Mouse (Mus musculus) midbrain, embryonic 13.5 days (tissue): ENCODE measurements around the gene Pde4d. TPM values are rescaled to one million over a fixed set of nuclear protein-coding genes. Genes with fewer than 3 reads are reported as not detected.

ENCODE experiments used
- ATAC-seq: fragments of 200-750 bp; cut with Nextera tagmentation; 2 replicates; pipeline ENCODE4 v1.8.0; 2017; ENCODE audit warnings: mild to moderate bottlenecking, moderate TSS enrichment, moderate library complexity
- H3K27ac ChIP-seq: fragments of 300-500 bp; sonication (generic); 2 replicates; pipeline ENCODE4 v1.5.1; 2015; ENCODE audit warnings: inconsistent platforms, mild to moderate bottlenecking, moderate library complexity
- H3K27me3 ChIP-seq: fragments of 300-500 bp; sonication (generic); 2 replicates; pipeline ENCODE4 v1.6.1; 2015; ENCODE audit warnings: mild to moderate bottlenecking, inconsistent platforms
- H3K36me3 ChIP-seq: fragments of 300-500 bp; sonication (generic); 2 replicates; pipeline ENCODE4 v1.6.1; 2015; ENCODE audit warnings: mild to moderate bottlenecking, inconsistent platforms
- H3K4me1 ChIP-seq: fragments of 300-500 bp; sonication (generic); replicated peaks from 2 replicates; pipeline ENCODE4 v1.6.1; 2015; ENCODE audit warnings: inconsistent platforms
- H3K4me2 ChIP-seq: fragments of 300-500 bp; sonication (generic); replicated peaks from 2 replicates; pipeline ENCODE4 v1.6.1; 2015; ENCODE audit warnings: moderate library complexity, mild to moderate bottlenecking, inconsistent platforms
- H3K4me3 ChIP-seq: fragments of 300-500 bp; sonication (generic); replicated peaks from 2 replicates; pipeline ENCODE4 v1.5.1; 2015; ENCODE audit warnings: mild to moderate bottlenecking, inconsistent platforms
- H3K9ac ChIP-seq: fragments of 300-500 bp; sonication (generic); replicated peaks from 2 replicates; pipeline ENCODE4 v1.6.1; 2015; ENCODE audit warnings: mild to moderate bottlenecking, inconsistent platforms
- H3K9me3 ChIP-seq: fragments of 300-500 bp; sonication (generic); 2 replicates; pipeline ENCODE4 v1.6.1; 2016; ENCODE audit warnings: mild to moderate bottlenecking, inconsistent platforms
- WGBS: fragments of 180-500 bp; shearing (Covaris S2); methylation state at CpG from one replicate; pipeline ENCODE4 v1.1.7; 2015; 5-methylcytosine and 5-hydroxymethylcytosine counted together
- polyA plus RNA-seq: library from polyadenylated mRNA; unstranded; fragments of >200 nt; fragmentation: Nextera tagmentation; extraction: Ambion mirVana; gene quantifications from 2 replicates; pipeline ENCODE4 v1.2.1, GENCODE M21; 2015

Gene Pde4d
- polyA plus RNA-seq, 1 experiment from 2014 or later, result 19.7 TPM

GRCm38 (mm10) chr13:109356252-109356651, 906.5 kb downstream of the Pde4d start:
- H3K27ac ChIP-seq, result no peak overlapping the region
- no peaks in the 10 kb centered on the region for H3K4me1 ChIP-seq
- no peak overlapping the region for H3K4me2 ChIP-seq
- ATAC-seq, result no peak
- H3K4me3 ChIP-seq, result no peak overlapping the region
- H3K27me3 ChIP-seq, result no peaks in the 10 kb centered on the region
- H3K9me3 ChIP-seq, result no peaks in the 10 kb centered on the region
- H3K36me3 ChIP-seq, result no peaks in the 10 kb centered on the region
- H3K9ac ChIP-seq, result no peak overlapping the region
- 87% methylated on average over 7 of the region's 7 CpGs for WGBS

- 86% methylated on average over 2 of the region's 2 CpGs for WGBS
- Histone ChIP-seq H3K36me3 (no peaks in the 10 kb centered on the region), H3K27me3 (no peaks in the 10 kb centered on the region), H3K4me2 (no peak overlapping the region), H3K4me1 (no peaks in the 10 kb centered on the region), H3K9me3 (no peaks in the 10 kb centered on the region), H3K27ac (no peak overlapping the region), H3K9ac (no peak overlapping the region), H3K4me3 (no peak overlapping the region)
- ATAC-seq, result no peak
These were observed 910.2 kb downstream of the Pde4d start for GRCm38 (mm10) chr13:109359994-109360393.

DNA sequence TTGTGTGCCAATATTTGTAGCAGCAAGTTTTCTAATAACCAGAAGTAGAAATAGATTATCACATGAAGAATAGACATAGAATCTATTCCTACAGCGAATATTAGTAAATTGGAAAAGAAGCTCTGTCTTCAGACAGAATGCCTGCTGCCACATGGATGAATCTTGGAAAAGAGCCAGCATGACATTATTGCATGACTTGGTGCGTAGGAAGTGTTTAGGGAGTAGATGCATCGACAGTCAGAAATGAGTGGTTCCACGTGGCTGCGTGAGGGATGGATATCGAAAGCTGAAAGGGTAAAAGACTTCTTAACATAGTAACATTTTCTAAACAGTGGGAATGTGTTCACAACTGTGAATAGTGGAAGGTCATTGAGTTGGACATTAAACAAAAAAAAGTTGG, 912.6 kb downstream of the Pde4d start:
- Histone ChIP-seq H3K9me3 (no peaks in the 10 kb centered on the region), H3K4me3 (no peak overlapping the region), H3K27me3 (no peaks in the 10 kb centered on the region), H3K4me1 (no peaks in the 10 kb centered on the region), H3K4me2 (no peak overlapping the region), H3K27ac (no peak overlapping the region), H3K36me3 (no peaks in the 10 kb centered on the region), H3K9ac (no peak overlapping the region)
- 85% methylated on average over 6 of the region's 6 CpGs for WGBS
- ATAC-seq, result no peak

GRCm38 (mm10) chr13:109374465-109374864, 924.7 kb downstream of the Pde4d start:
- no peaks in the 10 kb centered on the region for H3K27me3 ChIP-seq
- H3K9me3 ChIP-seq, result no peaks in the 10 kb centered on the region
- no peak overlapping the region for H3K4me2 ChIP-seq
- no peaks in the 10 kb centered on the region for H3K4me1 ChIP-seq
- WGBS, result 91% methylated on average over 5 of the region's 5 CpGs
- no peak overlapping the region for H3K9ac ChIP-seq
- no peak overlapping the region for H3K27ac ChIP-seq
- no peaks in the 10 kb centered on the region for H3K36me3 ChIP-seq
- no peak overlapping the region for H3K4me3 ChIP-seq
- ATAC-seq, result no peak

GRCm38 (mm10) chr13:109376681-109377080, 926.9 kb downstream of the Pde4d start:
- Histone ChIP-seq H3K36me3 (no peaks in the 10 kb centered on the region), H3K4me3 (no peak overlapping the region), H3K9ac (no peak overlapping the region), H3K9me3 (no peaks in the 10 kb centered on the region), H3K27ac (no peak overlapping the region), H3K27me3 (no peaks in the 10 kb centered on the region), H3K4me2 (no peak overlapping the region), H3K4me1 (no peaks in the 10 kb centered on the region)
- 55% methylated on average over 1 of the region's 1 CpGs for WGBS
- no peak for ATAC-seq

DNA sequence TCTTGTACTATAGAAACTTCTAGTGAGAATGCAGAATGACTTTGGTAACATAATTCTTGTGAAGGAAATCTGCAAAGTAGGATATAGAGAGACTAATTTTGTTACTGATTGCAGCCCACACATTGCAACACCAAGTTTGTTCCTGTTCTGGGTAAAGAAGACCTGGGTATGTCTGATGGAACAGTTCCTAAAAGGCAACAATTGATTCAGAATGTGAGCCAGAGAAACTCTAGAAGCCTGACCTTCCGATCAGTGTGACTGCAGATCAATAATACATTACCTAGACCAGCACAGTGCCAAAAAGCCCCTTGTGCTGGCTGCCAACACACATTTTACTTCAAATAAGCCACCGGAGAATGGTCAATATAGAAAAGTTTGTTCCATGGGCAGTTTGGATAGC, 930.4 kb downstream of the Pde4d start:
- 0 out of 2 replicates have a peak, but pooled peaks cover 3% of the 10 kb centered on the region for H3K4me1 ChIP-seq
- H3K9ac ChIP-seq, result no peak overlapping the region
- H3K27me3 ChIP-seq, result no peaks in the 10 kb centered on the region
- no peak overlapping the region for H3K4me3 ChIP-seq
- WGBS, result 94% methylated on average over 2 of the region's 2 CpGs
- no peak overlapping the region for H3K27ac ChIP-seq
- ATAC-seq, result no peak
- no peak overlapping the region for H3K4me2 ChIP-seq
- no peaks in the 10 kb centered on the region for H3K9me3 ChIP-seq
- no peaks in the 10 kb centered on the region for H3K36me3 ChIP-seq

- WGBS, result 85% methylated on average over 8 of the region's 8 CpGs
- no peak for ATAC-seq
- Histone ChIP-seq H3K27ac (no peak overlapping the region), H3K36me3 (no peaks in the 10 kb centered on the region), H3K4me1 (0 out of 2 replicates have a peak, but pooled peaks cover 3% of the 10 kb centered on the region), H3K27me3 (no peaks in the 10 kb centered on the region), H3K9me3 (no peaks in the 10 kb centered on the region), H3K9ac (no peak overlapping the region), H3K4me3 (no peak overlapping the region), H3K4me2 (no peak overlapping the region)
These were observed 939.0 kb downstream of the Pde4d start for GRCm38 (mm10) chr13:109388626-109389220.

- H3K4me2 ChIP-seq, result no peak overlapping the region
- H3K27me3 ChIP-seq, result no peaks in the 10 kb centered on the region
- no peaks in the 10 kb centered on the region for H3K36me3 ChIP-seq
- no peaks in the 10 kb centered on the region for H3K4me1 ChIP-seq
- no peak overlapping the region for H3K9ac ChIP-seq
- no peak for ATAC-seq
- no peak overlapping the region for H3K27ac ChIP-seq
- 80% methylated on average over 4 of the region's 4 CpGs for WGBS
- no peaks in the 10 kb centered on the region for H3K9me3 ChIP-seq
- no peak overlapping the region for H3K4me3 ChIP-seq
These were observed 952.6 kb downstream of the Pde4d start for GRCm38 (mm10) chr13:109402396-109402795.

- H3K27ac ChIP-seq, result no peak overlapping the region
- no peak overlapping the region for H3K4me3 ChIP-seq
- no peak overlapping the region for H3K4me2 ChIP-seq
- no peaks in the 10 kb centered on the region for H3K4me1 ChIP-seq
- no peak overlapping the region for H3K9ac ChIP-seq
- H3K27me3 ChIP-seq, result no peaks in the 10 kb centered on the region
- no peaks in the 10 kb centered on the region for H3K9me3 ChIP-seq
- no peaks in the 10 kb centered on the region for H3K36me3 ChIP-seq
- 40% methylated on average over 2 of the region's 2 CpGs for WGBS
- ATAC-seq, result no peak
These were observed 953.2 kb downstream of the Pde4d start for GRCm38 (mm10) chr13:109402936-109403335.

- no peaks in the 10 kb centered on the region for H3K27me3 ChIP-seq
- WGBS, result 94% methylated on average over 8 of the region's 8 CpGs
- no peak overlapping the region for H3K4me3 ChIP-seq
- no peaks in the 10 kb centered on the region for H3K9me3 ChIP-seq
- ATAC-seq, result no peak
- H3K36me3 ChIP-seq, result no peaks in the 10 kb centered on the region
- H3K9ac ChIP-seq, result no peak overlapping the region
- H3K4me1 ChIP-seq, result no peaks in the 10 kb centered on the region
- H3K4me2 ChIP-seq, result no peak overlapping the region
- H3K27ac ChIP-seq, result no peak overlapping the region
These were observed 956.6 kb downstream of the Pde4d start for GRCm38 (mm10) chr13:109406341-109406740.

GRCm38 (mm10) chr13:109407371-109407770, 957.6 kb downstream of the Pde4d start:
- no peaks in the 10 kb centered on the region for H3K9me3 ChIP-seq
- no peaks in the 10 kb centered on the region for H3K36me3 ChIP-seq
- 32% methylated on average over 3 of the region's 3 CpGs for WGBS
- H3K4me1 ChIP-seq, result no peaks in the 10 kb centered on the region
- no peak overlapping the region for H3K27ac ChIP-seq
- H3K4me3 ChIP-seq, result no peak overlapping the region
- no peaks in the 10 kb centered on the region for H3K27me3 ChIP-seq
- no peak overlapping the region for H3K4me2 ChIP-seq
- H3K9ac ChIP-seq, result no peak overlapping the region
- ATAC-seq, result no peak

DNA sequence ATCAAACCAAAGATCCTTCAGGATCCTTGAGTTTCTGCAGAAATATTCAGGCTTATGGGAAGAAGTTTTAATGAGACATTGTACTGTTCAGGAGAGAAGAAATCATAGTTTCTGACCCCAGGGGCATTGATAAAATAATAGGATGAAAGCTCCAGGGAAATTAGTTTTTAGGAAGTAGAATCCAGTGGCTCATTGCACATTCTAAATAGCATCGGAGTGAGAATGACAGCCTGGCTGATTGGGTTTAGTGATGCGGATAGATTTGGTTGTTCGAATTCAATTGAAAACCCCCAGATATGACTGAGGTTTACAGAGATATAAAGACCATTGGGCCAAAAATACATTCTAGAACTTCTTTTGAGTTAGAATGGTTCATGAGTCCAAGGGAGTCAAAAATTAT, 970.7 kb downstream of the Pde4d start:
- 0 out of 2 replicates have a peak, but pooled peaks cover 4% of the 10 kb centered on the region for H3K9me3 ChIP-seq
- WGBS, result 56% methylated on average over 3 of the region's 3 CpGs
- no peaks in the 10 kb centered on the region for H3K36me3 ChIP-seq
- H3K4me1 ChIP-seq, result no peaks in the 10 kb centered on the region
- no peak overlapping the region for H3K4me2 ChIP-seq
- H3K4me3 ChIP-seq, result no peak overlapping the region
- no peaks in the 10 kb centered on the region for H3K27me3 ChIP-seq
- ATAC-seq, result no peak
- no peak overlapping the region for H3K9ac ChIP-seq
- no peak overlapping the region for H3K27ac ChIP-seq

- Histone ChIP-seq H3K9me3 (0 out of 2 replicates have a peak, but pooled peaks cover 4% of the 10 kb centered on the region), H3K4me3 (no peak overlapping the region), H3K36me3 (no peaks in the 10 kb centered on the region), H3K4me2 (no peak overlapping the region), H3K27ac (no peak overlapping the region), H3K9ac (no peak overlapping the region), H3K4me1 (no peaks in the 10 kb centered on the region), H3K27me3 (no peaks in the 10 kb centered on the region)
- no peak for ATAC-seq
- WGBS, result 85% methylated on average over 2 of the region's 2 CpGs
These were observed 975.2 kb downstream of the Pde4d start for GRCm38 (mm10) chr13:109424906-109425305.
